Mouse (Mus musculus): Measurements from ENCODE around the gene Pcp4l1. TPM values are rescaled to one million over a fixed set of nuclear protein-coding genes. Genes with fewer than 3 reads are reported as not detected.

Pcp4l1 gene
- total and polyA plus RNA-seq, 2 experiments from 2014 or later = 23.5 to 53.6 TPM

DNA sequence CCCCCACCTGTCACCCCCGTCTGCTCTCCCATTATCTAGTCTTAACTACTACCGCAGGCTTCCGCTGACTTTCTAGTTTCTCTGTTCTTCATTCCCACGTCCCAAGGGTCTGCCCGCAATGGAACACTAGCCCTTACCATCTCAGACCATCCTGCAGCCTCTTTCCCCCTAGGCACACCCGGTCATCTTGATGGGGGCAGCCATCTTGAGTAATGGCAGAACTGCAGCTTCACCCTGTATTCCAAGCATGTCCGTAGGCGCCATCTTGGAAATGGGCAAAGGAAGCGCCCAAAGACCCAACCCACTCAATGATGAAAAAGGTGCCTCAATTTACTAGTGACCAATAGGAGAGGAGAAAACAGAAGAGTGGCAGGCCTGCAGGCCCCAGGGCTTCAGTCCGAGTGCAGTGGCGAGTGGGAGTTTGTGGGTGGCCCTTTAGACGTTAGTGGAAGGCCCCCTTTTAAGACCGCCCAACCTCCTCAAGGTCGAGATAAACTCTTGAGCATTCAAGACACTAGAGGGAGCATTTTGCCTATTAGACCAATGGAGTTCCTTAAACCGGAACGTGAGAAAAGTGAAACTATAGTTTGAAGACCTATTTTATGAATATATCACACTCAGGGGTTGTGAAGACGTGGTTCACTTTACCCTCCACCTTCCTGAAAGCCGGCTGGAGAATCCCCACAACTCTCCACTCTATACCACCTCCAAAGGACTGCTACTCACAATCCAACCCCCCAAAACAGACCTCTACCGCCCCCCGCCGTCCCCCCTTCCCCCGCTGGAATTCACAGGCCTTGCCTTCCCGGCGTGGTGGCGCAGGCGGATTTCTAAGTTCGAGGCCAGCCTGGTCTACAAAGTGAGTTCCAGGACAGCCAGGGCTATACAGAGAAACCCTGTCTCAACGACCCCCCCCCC is 26.4 kb upstream of the Pcp4l1 start, which contains the start of gene Tomm40l:
Tomm40l (minus strand) TSS at position 277 of the 918 bp plus-strand sequence.
- Histone ChIP-seq H3K27me3 (ENCODE audit: insufficient read depth, low read length) (no peaks in the 10 kb centered on the region), H3K36me3 (ENCODE audit: insufficient read depth, low read length) (peaks cover 17% of the 10 kb centered on the region; the same call in 1 of the 2 replicates), H3K4me2 (ENCODE audit: low read depth, low read length) (peak within 1 kb of the TSS; percentile 67), H3K9me3 (ENCODE audit: low read length) (no peaks in the 10 kb centered on the region), H3K4me3 (ENCODE audit: low read length) (peak within 1 kb of the TSS; percentile 51), H3K27ac (peak within 1 kb of the TSS; percentile 62; the same call in 1 of the 2 replicates), H3K9ac (replicated peaks; ENCODE audit: low read length) (peak within 1 kb of the TSS; percentile 54), H3K4me1 (ENCODE audit: insufficient read depth, low read length) (peaks cover 7% of the 10 kb centered on the region; the same call in 1 of the 2 replicates)
- TF ChIP-seq CTCF (IDR thresholded peaks at IDR 0.05; ENCODE audit: low read depth) = peak; percentile 75
- DNase-seq (ENCODE audit: low spot score) (peak; percentile 97), ATAC-seq (peak; percentile 98)
- WGBS = 1% methylated on average over 28 of the region's 28 CpGs

DNA sequence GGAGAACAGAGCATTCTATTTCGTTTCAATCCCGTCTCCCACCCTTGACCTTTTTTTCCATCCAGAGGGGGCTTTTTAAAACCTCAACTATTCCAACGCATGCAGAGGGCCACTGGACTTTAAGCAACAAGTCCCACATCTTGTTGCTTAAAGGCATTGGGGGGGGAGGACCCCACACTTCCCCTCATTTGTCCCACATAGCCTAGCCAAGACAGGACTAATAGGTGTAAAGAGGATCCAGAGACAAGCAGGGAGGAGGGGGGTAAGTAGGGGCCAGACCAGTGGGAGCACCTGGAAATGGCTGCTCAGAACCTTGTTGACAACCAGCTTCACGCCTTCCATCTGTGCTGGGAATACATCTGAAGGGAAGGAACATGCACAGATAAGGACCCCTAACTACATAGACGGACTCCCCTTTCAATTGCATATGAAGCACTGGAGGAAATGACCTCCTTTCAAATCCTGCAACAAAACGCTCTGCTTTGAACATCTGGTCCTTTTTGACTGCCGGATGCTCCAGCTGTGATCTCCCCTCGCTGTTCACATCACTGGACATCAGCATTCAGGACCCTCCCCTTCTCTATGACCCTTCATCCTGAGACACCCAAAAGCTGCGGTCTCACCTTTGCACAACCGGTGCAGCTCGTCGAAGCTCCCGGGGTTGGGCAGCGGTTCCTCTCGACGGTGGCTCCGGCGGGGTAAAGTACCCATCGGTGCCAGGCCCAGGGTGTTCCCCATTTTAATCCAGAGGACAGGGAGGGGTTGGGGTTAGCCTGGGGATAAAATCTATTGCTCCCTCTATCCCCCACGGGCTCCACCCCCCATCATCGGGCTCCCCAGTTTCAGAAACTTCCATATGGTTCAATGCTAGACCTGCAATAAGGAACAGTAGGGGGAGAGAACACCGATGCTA is 25.5 kb upstream of the Pcp4l1 start:
- Histone ChIP-seq H3K27ac (peak overlapping the region; percentile 32; the same call in 1 of the 2 replicates), H3K4me2 (ENCODE audit: low read depth, low read length) (peak overlapping the region; percentile 67), H3K36me3 (ENCODE audit: insufficient read depth, low read length) (peaks cover 18% of the 10 kb centered on the region; the same call in 1 of the 2 replicates), H3K9me3 (ENCODE audit: low read length) (no peaks in the 10 kb centered on the region), H3K27me3 (ENCODE audit: insufficient read depth, low read length) (no peaks in the 10 kb centered on the region), H3K4me3 (ENCODE audit: low read length) (peak overlapping the region; percentile 51), H3K9ac (replicated peaks; ENCODE audit: low read length) (peak overlapping the region; percentile 54), H3K4me1 (ENCODE audit: insufficient read depth, low read length) (peaks cover 7% of the 10 kb centered on the region; the same call in 1 of the 2 replicates)
- no peak for ATAC-seq
- WGBS = 6% methylated on average over 22 of the region's 22 CpGs
- no peak for TF ChIP-seq CTCF (IDR thresholded peaks at IDR 0.05; ENCODE audit: low read depth)
- DNase-seq (ENCODE audit: low spot score) = peak; percentile 17

DNA sequence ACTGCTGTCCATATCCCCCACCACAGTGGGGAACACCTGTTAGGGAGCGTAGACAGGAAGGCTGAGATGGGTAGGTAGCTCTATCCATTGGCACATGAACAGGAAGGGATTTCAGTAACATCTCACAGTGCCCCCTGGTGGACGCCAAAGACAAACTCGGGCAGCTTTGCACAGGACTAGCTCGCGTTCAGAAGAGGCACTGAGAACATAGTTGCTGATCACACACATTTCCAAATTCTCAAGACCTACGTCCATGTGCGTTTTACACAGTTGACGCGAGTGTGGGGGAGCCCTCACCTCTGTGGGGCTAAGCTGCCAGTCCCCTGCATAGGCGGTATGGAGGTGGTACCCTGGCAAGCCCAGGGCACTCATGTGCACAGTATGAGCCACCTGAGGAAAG is 24.8 kb upstream of the Pcp4l1 start:
- H3K27me3 ChIP-seq (ENCODE audit: insufficient read depth, low read length) = no peaks in the 10 kb centered on the region
- ATAC-seq (peak; percentile 21; the same call in 1 of the 2 replicates), DNase-seq (ENCODE audit: low spot score) (peak; percentile 93)
- peak overlapping the region; percentile 54; the same call in 1 of the 2 replicates for H3K9ac ChIP-seq (replicated peaks; ENCODE audit: low read length)
- 0 out of 2 replicates have a peak overlapping the region, but pooled peaks have one; percentile 12 for H3K27ac ChIP-seq
- WGBS = 6% methylated on average over 10 of the region's 10 CpGs
- H3K4me2 ChIP-seq (ENCODE audit: low read depth, low read length) = peak overlapping the region; percentile 67
- peak overlapping the region; percentile 51 for H3K4me3 ChIP-seq (ENCODE audit: low read length)
- no peaks in the 10 kb centered on the region for H3K9me3 ChIP-seq (ENCODE audit: low read length)
- H3K4me1 ChIP-seq (ENCODE audit: insufficient read depth, low read length) = peaks cover 7% of the 10 kb centered on the region; the same call in 1 of the 2 replicates
- peak; percentile 94 for TF ChIP-seq CTCF (IDR thresholded peaks at IDR 0.05; ENCODE audit: low read depth)
- H3K36me3 ChIP-seq (ENCODE audit: insufficient read depth, low read length) = peaks cover 18% of the 10 kb centered on the region; the same call in 1 of the 2 replicates

DNA sequence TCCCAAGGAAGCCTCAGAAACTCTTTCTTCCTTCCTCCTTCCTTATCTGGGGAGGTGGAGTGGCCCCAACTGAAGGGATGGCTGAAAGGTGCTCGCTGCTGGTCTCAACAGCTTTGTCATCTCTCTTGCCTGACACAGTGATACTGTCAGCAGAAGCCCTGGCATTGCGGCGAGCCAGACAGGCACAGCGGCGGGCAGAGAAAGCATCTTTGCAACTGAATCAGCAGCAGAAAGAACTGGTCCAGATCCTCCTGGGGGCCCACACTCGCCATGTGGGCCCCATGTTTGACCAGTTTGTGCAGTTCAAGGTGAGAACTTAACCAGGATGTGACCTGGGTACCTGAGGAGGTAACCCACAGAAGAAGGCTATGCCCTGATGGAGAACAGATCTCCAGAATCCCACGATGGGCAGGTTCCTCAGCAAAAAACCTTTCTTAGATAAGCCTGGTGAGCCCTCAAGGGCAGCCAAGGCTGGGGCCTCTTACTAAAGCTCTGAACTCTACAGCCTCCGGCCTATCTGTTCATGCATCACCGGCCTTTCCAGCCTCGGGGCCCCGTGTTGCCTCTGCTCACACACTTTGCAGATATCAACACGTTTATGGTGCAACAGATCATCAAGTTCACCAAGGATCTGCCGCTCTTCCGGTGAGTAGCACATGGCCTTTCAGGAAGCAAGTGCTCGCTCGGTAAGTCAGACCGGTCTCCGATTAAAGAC is 20.3 kb upstream of the Pcp4l1 start:
- Histone ChIP-seq H3K4me1 (ENCODE audit: insufficient read depth, low read length) (peaks cover 5% of the 10 kb centered on the region; the same call in 1 of the 2 replicates), H3K36me3 (ENCODE audit: insufficient read depth, low read length) (peaks cover 18% of the 10 kb centered on the region; the same call in 1 of the 2 replicates), H3K4me3 (ENCODE audit: low read length) (no peak overlapping the region), H3K9me3 (ENCODE audit: low read length) (no peaks in the 10 kb centered on the region), H3K27me3 (ENCODE audit: insufficient read depth, low read length) (no peaks in the 10 kb centered on the region), H3K9ac (replicated peaks; ENCODE audit: low read length) (no peak overlapping the region), H3K4me2 (ENCODE audit: low read depth, low read length) (no peak overlapping the region), H3K27ac (no peak overlapping the region)
- no peak for TF ChIP-seq CTCF (IDR thresholded peaks at IDR 0.05; ENCODE audit: low read depth)
- DNase-seq (ENCODE audit: low spot score) = no peak
- 91% methylated on average over 18 of the region's 18 CpGs for WGBS
- ATAC-seq = no peak

DNA sequence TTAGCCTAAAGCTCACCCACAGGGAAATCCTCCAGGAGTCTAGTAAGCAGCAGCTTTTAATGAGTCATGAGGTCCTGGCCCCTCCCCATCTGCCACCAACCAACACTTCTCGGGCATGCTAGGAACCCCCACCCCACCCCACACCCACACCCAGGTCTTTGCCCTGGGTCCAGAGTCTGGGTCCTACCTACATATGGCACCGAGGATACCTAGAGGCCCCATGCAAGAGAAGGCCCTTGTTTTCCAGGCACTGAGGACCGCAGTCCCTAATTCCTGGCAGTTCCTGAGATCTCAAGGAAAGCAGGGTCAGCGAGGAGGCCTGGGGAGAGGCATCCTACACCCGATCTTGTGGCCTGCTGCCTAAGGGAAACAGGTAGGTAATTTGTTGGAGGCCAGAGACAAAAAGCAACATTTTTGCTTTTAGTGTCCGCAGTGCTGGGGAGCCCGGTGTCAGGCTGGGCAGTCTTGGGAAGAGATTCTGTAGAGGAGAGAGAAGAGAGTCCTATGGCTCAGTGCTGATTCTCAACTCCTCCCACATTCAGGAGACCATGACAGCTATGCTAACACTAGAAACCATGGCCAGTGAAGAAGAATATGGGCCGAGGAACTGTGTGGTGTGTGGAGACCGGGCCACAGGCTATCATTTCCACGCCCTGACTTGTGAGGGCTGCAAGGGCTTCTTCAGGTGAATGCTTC is 17.9 kb upstream of the Pcp4l1 start, which contains the start of gene Nr1i3:
Nr1i3 (plus strand) TSS at position 170 of the 696 bp plus-strand sequence.
- no peak within 1 kb of the TSS for H3K27ac ChIP-seq
- H3K4me2 ChIP-seq (ENCODE audit: low read depth, low read length) = no peak within 1 kb of the TSS
- H3K4me3 ChIP-seq (ENCODE audit: low read length) = no peak within 1 kb of the TSS
- no peaks in the 10 kb centered on the region for H3K4me1 ChIP-seq (ENCODE audit: insufficient read depth, low read length)
- no peak for DNase-seq (ENCODE audit: low spot score)
- TF ChIP-seq CTCF (IDR thresholded peaks at IDR 0.05; ENCODE audit: low read depth) = no peak
- 0 out of 2 replicates have a peak, but pooled peaks cover 7% of the 10 kb centered on the region for H3K36me3 ChIP-seq (ENCODE audit: insufficient read depth, low read length)
- ATAC-seq = no peak
- no peak within 1 kb of the TSS for H3K9ac ChIP-seq (replicated peaks; ENCODE audit: low read length)
- no peaks in the 10 kb centered on the region for H3K27me3 ChIP-seq (ENCODE audit: insufficient read depth, low read length)
- WGBS = 74% methylated on average over 10 of the region's 10 CpGs
- no peaks in the 10 kb centered on the region for H3K9me3 ChIP-seq (ENCODE audit: low read length)

Measured in hindbrain, postnatal 0 days (tissue).